Mouse (Mus musculus) lung, embryonic 15.5 days (tissue): ENCODE measurements around the gene Axin2. TPM values are rescaled to one million over a fixed set of nuclear protein-coding genes. Genes with fewer than 3 reads are reported as not detected.
A peak's percentile ranks its signal among the peaks of the same experiment; 100 is the strongest.

Experiments used
- ATAC-seq: fragments of 200-750 bp; cut with Nextera tagmentation; 2 replicates; pipeline ENCODE4 v1.8.0; 2017; ENCODE audit warnings: moderate number of reproducible peaks, borderline replicate concordance; ENCODE audit not compliant: low FRiP score, low TSS enrichment; ENCODE audit errors: extremely low read depth
- H3K27ac ChIP-seq: fragments of 300-500 bp; sonication (generic); 2 replicates; pipeline ENCODE4 v1.5.1; 2015; ENCODE audit warnings: moderate library complexity, mild to moderate bottlenecking, inconsistent platforms
- H3K27me3 ChIP-seq: fragments of 300-500 bp; sonication (generic); 2 replicates; pipeline ENCODE4 v1.6.1; 2015; ENCODE audit warnings: inconsistent platforms
- H3K36me3 ChIP-seq: fragments of 300-500 bp; sonication (generic); 2 replicates; pipeline ENCODE4 v1.6.1; 2015; ENCODE audit warnings: inconsistent platforms
- H3K4me1 ChIP-seq: fragments of 300-500 bp; sonication (generic); 2 replicates; pipeline ENCODE4 v1.6.1; 2015; ENCODE audit warnings: inconsistent platforms
- H3K4me2 ChIP-seq: fragments of 300-500 bp; sonication (generic); 2 replicates; pipeline ENCODE4 v1.6.1; 2015; ENCODE audit warnings: inconsistent platforms, mild to moderate bottlenecking, moderate library complexity
- H3K4me3 ChIP-seq: fragments of 300-500 bp; sonication (generic); 2 replicates; pipeline ENCODE4 v1.5.1; 2015; ENCODE audit warnings: mild to moderate bottlenecking, inconsistent platforms
- H3K9ac ChIP-seq: fragments of 300-500 bp; sonication (generic); 2 replicates; pipeline ENCODE4 v1.6.1; 2015; ENCODE audit warnings: inconsistent platforms
- H3K9me3 ChIP-seq: fragments of 300-500 bp; sonication (generic); 2 replicates; pipeline ENCODE4 v1.6.1; 2016; ENCODE audit warnings: inconsistent platforms
- WGBS: fragments of 180-500 bp; shearing (Covaris S2); methylation state at CpG from one replicate; pipeline ENCODE4 v1.1.7; 2015; 5-methylcytosine and 5-hydroxymethylcytosine counted together
- polyA plus RNA-seq: library from polyadenylated mRNA; unstranded; fragments of >200 nt; fragmentation: Nextera tagmentation; extraction: Ambion mirVana; gene quantifications from 2 replicates; pipeline ENCODE4 v1.2.1, GENCODE M21; 2015

Gene Axin2
- polyA plus RNA-seq, 1 experiment from 2014 or later, result 8.4 TPM

- H3K4me2 ChIP-seq, result peak overlapping the region; percentile 67
- H3K27ac ChIP-seq, result peak overlapping the region; percentile 90
- peak overlapping the region; percentile 31 for H3K4me3 ChIP-seq
- peak overlapping the region; percentile 46 for H3K9ac ChIP-seq
- no peaks in the 10 kb centered on the region for H3K36me3 ChIP-seq
- no peaks in the 10 kb centered on the region for H3K27me3 ChIP-seq
- no peak for ATAC-seq
- H3K9me3 ChIP-seq, result no peaks in the 10 kb centered on the region
- H3K4me1 ChIP-seq, result peaks cover 31% of the 10 kb centered on the region
- WGBS, result 6% methylated on average over 21 of the region's 21 CpGs
Observed at GRCm38 (mm10) chr11:108891871-108892380, 28.2 kb upstream of the Axin2 start.

GRCm38 (mm10) chr11:108892406-108892805, 27.7 kb upstream of the Axin2 start:
- H3K36me3 ChIP-seq, result no peaks in the 10 kb centered on the region
- no peak for ATAC-seq
- no peak overlapping the region for H3K4me2 ChIP-seq
- no peak overlapping the region for H3K9ac ChIP-seq
- H3K9me3 ChIP-seq, result no peaks in the 10 kb centered on the region
- H3K27me3 ChIP-seq, result no peaks in the 10 kb centered on the region
- H3K27ac ChIP-seq, result no peak overlapping the region
- WGBS, result 23% methylated on average over 7 of the region's 7 CpGs
- H3K4me3 ChIP-seq, result no peak overlapping the region
- peaks cover 31% of the 10 kb centered on the region for H3K4me1 ChIP-seq

- no peaks in the 10 kb centered on the region for H3K9me3 ChIP-seq
- H3K4me2 ChIP-seq, result no peak overlapping the region
- H3K27ac ChIP-seq, result no peak overlapping the region
- no peak for ATAC-seq
- H3K4me3 ChIP-seq, result no peak overlapping the region
- no peak overlapping the region for H3K9ac ChIP-seq
- no peaks in the 10 kb centered on the region for H3K36me3 ChIP-seq
- H3K27me3 ChIP-seq, result no peaks in the 10 kb centered on the region
- 66% methylated on average over 12 of the region's 12 CpGs for WGBS
- peaks cover 31% of the 10 kb centered on the region for H3K4me1 ChIP-seq
Observed at GRCm38 (mm10) chr11:108893232-108893790, 26.8 kb upstream of the Axin2 start.

GRCm38 (mm10) chr11:108893855-108894510, 26.2 kb upstream of the Axin2 start:
- Histone ChIP-seq H3K27me3 (no peaks in the 10 kb centered on the region), H3K36me3 (no peaks in the 10 kb centered on the region), H3K9ac (no peak overlapping the region), H3K4me1 (peaks cover 29% of the 10 kb centered on the region), H3K4me2 (no peak overlapping the region), H3K27ac (no peak overlapping the region), H3K9me3 (no peaks in the 10 kb centered on the region), H3K4me3 (no peak overlapping the region)
- 55% methylated on average over 10 of the region's 10 CpGs for WGBS
- no peak for ATAC-seq

- Histone ChIP-seq H3K4me3 (no peak overlapping the region), H3K36me3 (no peaks in the 10 kb centered on the region), H3K9ac (no peak overlapping the region), H3K27ac (no peak overlapping the region), H3K4me1 (peaks cover 15% of the 10 kb centered on the region; the same call in 1 of the 2 replicates), H3K27me3 (no peaks in the 10 kb centered on the region), H3K9me3 (no peaks in the 10 kb centered on the region), H3K4me2 (no peak overlapping the region)
- ATAC-seq, result no peak
- 80% methylated on average over 4 of the region's 4 CpGs for WGBS
Observed at GRCm38 (mm10) chr11:108897034-108897433, 23.1 kb upstream of the Axin2 start.

- ATAC-seq, result no peak
- no peak overlapping the region for H3K27ac ChIP-seq
- H3K4me3 ChIP-seq, result no peak overlapping the region
- no peaks in the 10 kb centered on the region for H3K9me3 ChIP-seq
- 69% methylated on average over 9 of the region's 9 CpGs for WGBS
- no peaks in the 10 kb centered on the region for H3K36me3 ChIP-seq
- H3K4me1 ChIP-seq, result peaks cover 12% of the 10 kb centered on the region; the same call in 1 of the 2 replicates
- no peak overlapping the region for H3K9ac ChIP-seq
- no peaks in the 10 kb centered on the region for H3K27me3 ChIP-seq
- H3K4me2 ChIP-seq, result no peak overlapping the region
Observed at GRCm38 (mm10) chr11:108898063-108898462, 22.1 kb upstream of the Axin2 start.

GRCm38 (mm10) chr11:108898483-108898882, 21.7 kb upstream of the Axin2 start:
- Histone ChIP-seq H3K4me3 (no peak overlapping the region), H3K36me3 (no peaks in the 10 kb centered on the region), H3K9me3 (no peaks in the 10 kb centered on the region), H3K4me1 (peaks cover 12% of the 10 kb centered on the region; the same call in 1 of the 2 replicates), H3K9ac (no peak overlapping the region), H3K27me3 (no peaks in the 10 kb centered on the region), H3K27ac (no peak overlapping the region), H3K4me2 (no peak overlapping the region)
- WGBS, result 78% methylated on average over 6 of the region's 6 CpGs
- no peak for ATAC-seq

- Histone ChIP-seq H3K27me3 (no peaks in the 10 kb centered on the region), H3K4me3 (no peak overlapping the region), H3K4me1 (peaks cover 7% of the 10 kb centered on the region; the same call in 1 of the 2 replicates), H3K9ac (no peak overlapping the region), H3K4me2 (no peak overlapping the region), H3K36me3 (no peaks in the 10 kb centered on the region), H3K27ac (no peak overlapping the region), H3K9me3 (no peaks in the 10 kb centered on the region)
- WGBS, result 67% methylated on average over 9 of the region's 10 CpGs
- no peak for ATAC-seq
Observed at GRCm38 (mm10) chr11:108900718-108901488, 19.2 kb upstream of the Axin2 start.

- no peak overlapping the region for H3K9ac ChIP-seq
- H3K9me3 ChIP-seq, result no peaks in the 10 kb centered on the region
- no peak overlapping the region for H3K27ac ChIP-seq
- H3K36me3 ChIP-seq, result no peaks in the 10 kb centered on the region
- no peaks in the 10 kb centered on the region for H3K27me3 ChIP-seq
- H3K4me3 ChIP-seq, result no peak overlapping the region
- WGBS, result 78% methylated on average over 7 of the region's 7 CpGs
- no peak overlapping the region for H3K4me2 ChIP-seq
- peaks cover 7% of the 10 kb centered on the region; the same call in 1 of the 2 replicates for H3K4me1 ChIP-seq
- no peak for ATAC-seq
Observed at GRCm38 (mm10) chr11:108901670-108902069, 18.5 kb upstream of the Axin2 start.

- H3K27me3 ChIP-seq, result no peaks in the 10 kb centered on the region
- no peaks in the 10 kb centered on the region for H3K9me3 ChIP-seq
- H3K4me1 ChIP-seq, result peaks cover 7% of the 10 kb centered on the region; the same call in 1 of the 2 replicates
- H3K27ac ChIP-seq, result no peak overlapping the region
- H3K9ac ChIP-seq, result no peak overlapping the region
- no peak overlapping the region for H3K4me2 ChIP-seq
- ATAC-seq, result no peak
- H3K4me3 ChIP-seq, result no peak overlapping the region
- WGBS, result 73% methylated on average over 4 of the region's 4 CpGs
- H3K36me3 ChIP-seq, result no peaks in the 10 kb centered on the region
Observed at GRCm38 (mm10) chr11:108902303-108902702, 17.8 kb upstream of the Axin2 start.

GRCm38 (mm10) chr11:108906590-108907254, 13.4 kb upstream of the Axin2 start:
- WGBS, result 45% methylated on average over 7 of the region's 7 CpGs
- no peak overlapping the region for H3K9ac ChIP-seq
- no peaks in the 10 kb centered on the region for H3K9me3 ChIP-seq
- peaks cover 21% of the 10 kb centered on the region for H3K4me1 ChIP-seq
- H3K4me2 ChIP-seq, result no peak overlapping the region
- no peak for ATAC-seq
- H3K36me3 ChIP-seq, result no peaks in the 10 kb centered on the region
- H3K27me3 ChIP-seq, result no peaks in the 10 kb centered on the region
- H3K27ac ChIP-seq, result no peak overlapping the region
- H3K4me3 ChIP-seq, result no peak overlapping the region
